Mouse (Mus musculus) testis, adult 10 weeks (tissue): ENCODE data around the gene Sh2d5. TPM values are rescaled to one million over a fixed set of nuclear protein-coding genes. Genes with fewer than 3 reads are reported as not detected.

ENCODE experiments used
- polyA plus RNA-seq: library from polyadenylated mRNA; stranded (reverse); fragments of 350-450 nt; fragmentation: Illumina TruSeq; extraction: RNeasy Lipid Tissue Mini Kit (QIAGEN cat#74804); gene quantifications from one replicate; pipeline ENCODE4 v1.2.3, GENCODE M21; 2014; ENCODE audit warnings: low read depth, low replicate concordance

Sh2d5 gene
- polyA plus RNA-seq, result 0.41 TPM

DNA sequence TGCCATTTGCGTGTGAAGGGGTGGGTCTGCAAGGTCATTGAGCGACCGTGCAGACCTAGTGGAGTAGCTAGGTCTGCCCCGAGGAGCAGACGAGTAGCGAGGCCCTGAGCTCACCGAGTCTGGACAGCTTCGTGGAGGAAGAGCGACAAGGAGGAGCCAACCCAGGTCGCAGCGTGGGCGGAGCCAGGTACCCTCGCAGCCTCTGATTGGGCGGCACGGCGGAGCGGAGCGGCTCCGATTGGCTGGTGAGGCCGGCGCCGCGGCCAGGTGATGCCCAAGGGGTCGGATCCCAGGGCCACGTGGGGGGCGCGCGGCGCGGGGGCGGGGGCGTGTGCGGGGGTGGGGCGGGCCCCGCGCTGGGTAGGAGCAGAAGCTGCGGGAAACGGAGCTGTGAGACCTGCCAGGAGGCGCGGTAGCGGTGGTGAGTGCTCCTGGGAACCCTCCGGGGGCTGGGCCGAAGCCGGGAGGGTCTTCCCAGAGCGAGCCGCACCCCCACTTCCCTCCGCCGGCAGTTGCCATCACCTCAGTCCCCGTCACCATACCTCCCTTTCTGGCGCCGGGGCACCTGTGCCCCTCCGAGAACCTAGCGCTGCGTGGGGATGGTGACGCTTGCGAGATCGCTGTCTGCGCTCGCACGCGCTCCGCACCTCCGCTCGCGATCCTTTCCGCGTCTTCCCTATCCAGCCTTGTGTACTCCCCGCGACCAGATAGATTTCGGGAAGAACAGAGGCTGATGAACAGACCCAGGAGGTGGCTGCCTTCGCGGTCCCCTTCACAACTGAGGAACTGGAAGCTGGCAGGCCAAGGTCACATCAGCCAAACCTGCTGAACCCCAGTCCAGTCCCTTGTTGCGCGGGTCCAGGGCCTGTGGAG lies at the start of gene Sh2d5, which contains the start of gene Kif17:
Gene Sh2d5 (plus strand): TSS at position 316 of the 873 bp plus-strand sequence.
Gene Kif17 (plus strand): TSS at position 348 of the 873 bp plus-strand sequence.

DNA sequence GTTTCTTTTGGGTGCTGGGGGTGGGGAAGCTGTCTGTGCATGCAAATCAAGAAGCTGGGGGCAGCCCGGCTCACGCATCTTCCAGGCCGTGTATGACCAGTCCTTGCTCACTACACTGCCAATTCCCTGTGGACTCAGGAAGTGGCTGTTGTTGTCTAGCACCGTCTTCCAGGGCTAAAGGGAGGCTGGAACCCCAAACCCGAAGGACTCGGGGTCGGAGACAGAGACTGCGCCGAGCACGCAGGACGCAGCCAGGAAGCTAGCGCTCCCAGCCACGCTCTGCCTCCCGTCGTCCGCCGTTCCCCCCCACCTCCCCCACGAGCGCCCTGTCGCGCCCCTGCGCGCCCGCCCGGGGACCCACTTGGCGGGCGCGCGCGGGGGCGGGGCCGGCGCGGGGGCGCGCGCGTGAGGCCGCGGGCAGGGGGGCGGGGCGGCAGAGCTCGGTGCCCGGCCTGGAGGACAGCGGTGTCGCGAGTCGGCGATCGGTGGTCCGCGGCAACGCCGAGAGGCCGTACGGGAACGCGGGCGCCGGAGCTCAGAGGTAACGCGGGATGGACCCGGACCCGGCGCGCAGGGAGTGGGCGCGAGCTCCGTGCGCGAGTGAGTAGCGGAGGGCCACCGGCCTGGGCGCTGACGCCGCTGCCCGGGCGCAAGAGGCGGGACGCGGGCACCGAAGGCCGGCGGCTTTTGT lies 33.9 kb upstream of the Sh2d5 start, which contains the start of gene Hp1bp3:
Gene Hp1bp3 (plus strand): TSS at position 97 of the 691 bp plus-strand sequence.

DNA sequence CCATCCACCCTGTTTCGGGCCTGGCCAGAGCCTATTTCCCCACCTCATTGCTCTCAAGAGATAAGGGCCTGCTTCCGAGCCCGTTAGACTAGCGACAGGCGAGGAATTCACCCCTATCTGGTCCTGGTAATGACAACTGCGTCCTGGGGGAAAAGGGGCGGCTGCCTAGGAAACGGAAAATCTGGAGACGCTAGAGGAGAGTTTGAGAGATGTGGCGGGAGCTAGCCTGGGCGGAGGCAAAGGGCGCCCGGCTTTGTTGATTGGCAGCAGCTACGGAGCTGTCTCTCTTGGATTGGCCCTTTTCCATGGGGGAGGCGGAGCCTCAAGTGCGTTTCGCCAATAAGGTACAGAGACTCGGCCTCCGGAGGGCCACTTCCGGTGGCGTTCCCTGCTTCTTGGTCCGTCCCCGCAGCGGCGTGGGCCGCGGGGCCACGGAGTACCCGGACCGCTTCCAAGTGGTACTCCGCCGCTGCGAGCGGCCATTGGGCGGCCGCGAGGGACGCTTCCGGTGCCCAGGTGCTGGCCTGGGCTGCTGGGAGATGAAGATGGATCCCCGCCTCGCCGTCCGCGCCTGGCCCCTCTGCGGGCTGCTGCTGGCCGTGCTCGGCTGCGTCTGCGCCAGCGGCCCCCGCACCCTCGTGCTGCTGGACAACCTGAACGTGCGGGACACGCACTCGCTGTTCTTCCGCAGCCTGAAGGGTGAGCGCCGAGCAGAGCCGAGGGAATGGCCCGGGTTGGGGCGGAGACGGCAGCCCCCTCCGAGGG lies 54.3 kb downstream of the Sh2d5 start, which contains the start of gene Ddost:
Gene Ddost (plus strand): TSS at position 391 of the 765 bp plus-strand sequence.

Other genes starting within 250 kb of the Sh2d5 start
- 39.1 TPM for gene Hp1bp3, start 34.1 kb upstream of the Sh2d5 start, polyA plus RNA-seq
- gene Kif17, start within 50 bp of the Sh2d5 start, polyA plus RNA-seq, result 7.0 TPM
- 21.6 TPM for gene Ddost, start 54.3 kb downstream of the Sh2d5 start, polyA plus RNA-seq
- gene Pink1, start 75.9 kb downstream of the Sh2d5 start, polyA plus RNA-seq, result 55.3 TPM
- not detected for gene Cda, start 117.6 kb downstream of the Sh2d5 start, polyA plus RNA-seq
- not detected for gene Fam43b, start 146.1 kb downstream of the Sh2d5 start, polyA plus RNA-seq
- 17.1 TPM for gene Mul1, start 184.3 kb downstream of the Sh2d5 start, polyA plus RNA-seq
- gene Camk2n1, start 203.9 kb downstream of the Sh2d5 start, polyA plus RNA-seq, result 40.9 TPM